ENCODE assay signal across 8 mouse cellular contexts in the genomic region with DNA sequence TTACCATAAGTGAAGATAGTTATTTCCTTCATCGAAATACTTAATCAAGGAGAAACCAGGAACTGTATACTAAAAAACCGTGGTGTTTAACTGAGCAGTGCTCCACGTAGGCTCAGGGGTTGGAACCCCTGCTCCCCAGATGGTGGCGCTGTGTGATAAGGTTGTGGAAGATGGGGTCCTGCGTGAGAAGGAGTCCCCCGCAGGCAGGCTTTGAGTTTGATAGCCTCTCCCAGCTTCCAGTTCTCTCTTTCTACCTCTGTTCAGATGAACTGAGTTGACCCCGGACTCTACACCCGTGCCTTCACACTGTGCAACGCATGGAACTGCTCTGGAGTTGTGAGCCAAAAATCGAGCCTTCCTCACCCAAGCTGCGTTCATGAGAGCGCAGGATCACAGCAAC.
DNase-seq lines count a peak whose midpoint lies in the region; ATAC-seq and TF ChIP-seq lines count a peak whose summit lies in the region.

No protein-coding gene starts in this region.

- H3K27ac ChIP-seq in midbrain, embryonic 10.5 days (replicated peaks) = no peak overlapping the region
- no peak overlapping the region for H3K27ac ChIP-seq in midbrain, embryonic 16.5 days (ENCODE audit: low read length)
- H3K27ac ChIP-seq in forebrain, embryonic 16.5 days (ENCODE audit: low read length) = no peak overlapping the region
- H3K27ac ChIP-seq in hindbrain, postnatal 0 days = no peak overlapping the region
- H3K27ac ChIP-seq in liver, postnatal 0 days (ENCODE audit: low read depth) = no peak overlapping the region

- no peak for ATAC-seq in midbrain, embryonic 16.5 days
- ATAC-seq in forebrain, embryonic 16.5 days = peak; percentile 47; the same call in 1 of the 2 replicates
- no peak for ATAC-seq in hindbrain, postnatal 0 days
- ATAC-seq in liver, postnatal 0 days = no peak; the same call in 1 of the 2 replicates

- no peak for TF ChIP-seq EP300 in liver, postnatal 0 days (IDR thresholded peaks at IDR 0.05; ENCODE audit: low read depth)

- WGBS in midbrain, embryonic 10.5 days = 66% methylated on average over 12 of the region's 12 CpGs
- 60% methylated on average over 12 of the region's 12 CpGs for WGBS in midbrain, embryonic 16.5 days
- WGBS in forebrain, embryonic 16.5 days = 61% methylated on average over 12 of the region's 12 CpGs
- 60% methylated on average over 12 of the region's 12 CpGs for WGBS in hindbrain, postnatal 0 days
- 56% methylated on average over 12 of the region's 12 CpGs for WGBS in liver, postnatal 0 days (ENCODE audit: insufficient replicate concordance)

- no peaks in the 10 kb centered on the region for H3K27me3 ChIP-seq in midbrain, embryonic 10.5 days (ENCODE audit: low read depth, poor library complexity, severe bottlenecking)
- H3K27me3 ChIP-seq in midbrain, embryonic 16.5 days (ENCODE audit: control insufficient read depth, insufficient read depth, low read depth, low read length) = no peaks in the 10 kb centered on the region
- H3K27me3 ChIP-seq in forebrain, embryonic 16.5 days (replicated peaks; ENCODE audit: control insufficient read depth, insufficient read depth, low read length) = no peaks in the 10 kb centered on the region
- H3K27me3 ChIP-seq in hindbrain, postnatal 0 days (ENCODE audit: insufficient read depth, low read length) = no peaks in the 10 kb centered on the region
- no peaks in the 10 kb centered on the region for H3K27me3 ChIP-seq in liver, postnatal 0 days (ENCODE audit: insufficient read depth, low read length)

- no peak overlapping the region for H3K9ac ChIP-seq in midbrain, embryonic 16.5 days (ENCODE audit: low read depth, low read length)
- H3K9ac ChIP-seq in forebrain, embryonic 16.5 days (replicated peaks; ENCODE audit: low read depth, low read length) = no peak overlapping the region
- H3K9ac ChIP-seq in hindbrain, postnatal 0 days (replicated peaks; ENCODE audit: low read length) = no peak overlapping the region
- no peak overlapping the region for H3K9ac ChIP-seq in liver, postnatal 0 days (replicated peaks)

- 0 out of 2 replicates have a peak, but pooled peaks cover 4% of the 10 kb centered on the region for H3K9me3 ChIP-seq in midbrain, embryonic 10.5 days (replicated peaks)
- no peaks in the 10 kb centered on the region for H3K9me3 ChIP-seq in midbrain, embryonic 16.5 days (replicated peaks; ENCODE audit: control insufficient read depth, low read length, poor library complexity, severe bottlenecking)
- H3K9me3 ChIP-seq in forebrain, embryonic 16.5 days (ENCODE audit: control insufficient read depth, low read length) = no peaks in the 10 kb centered on the region
- H3K9me3 ChIP-seq in hindbrain, postnatal 0 days (ENCODE audit: low read length) = no peaks in the 10 kb centered on the region
- no peaks in the 10 kb centered on the region for H3K9me3 ChIP-seq in liver, postnatal 0 days (ENCODE audit: low read length)

- no peak overlapping the region for H3K4me2 ChIP-seq in midbrain, embryonic 16.5 days (ENCODE audit: low read length)
- no peak overlapping the region for H3K4me2 ChIP-seq in forebrain, embryonic 16.5 days (ENCODE audit: low read length)
- H3K4me2 ChIP-seq in hindbrain, postnatal 0 days (ENCODE audit: low read depth, low read length) = no peak overlapping the region
- H3K4me2 ChIP-seq in liver, postnatal 0 days (ENCODE audit: low read depth, low read length) = no peak overlapping the region

- DNase-seq in midbrain, embryonic 10.5 days (ENCODE audit: low spot score) = peak; percentile 42
- DNase-seq in brain, adult 2 months (ENCODE audit: low read depth, low spot score) = peak; percentile 27
- DNase-seq in hindbrain, postnatal 0 days (ENCODE audit: low spot score) = peak; percentile 83
- DNase-seq in liver, postnatal 0 days = peak; percentile 20
- peak; percentile 43 for DNase-seq in retina, embryonic 14.5 days (ENCODE audit: low spot score)
- no peak for DNase-seq in natural killer cell, adult 2 months (ENCODE audit: low spot score in 2 of 2)

- no peaks in the 10 kb centered on the region for H3K4me1 ChIP-seq in midbrain, embryonic 10.5 days
- no peaks in the 10 kb centered on the region for H3K4me1 ChIP-seq in midbrain, embryonic 16.5 days (ENCODE audit: control insufficient read depth, insufficient read depth, low read length)
- H3K4me1 ChIP-seq in forebrain, embryonic 16.5 days (replicated peaks; ENCODE audit: control insufficient read depth, insufficient read depth, low read length) = no peaks in the 10 kb centered on the region
- H3K4me1 ChIP-seq in hindbrain, postnatal 0 days (ENCODE audit: insufficient read depth, low read length) = no peaks in the 10 kb centered on the region
- H3K4me1 ChIP-seq in liver, postnatal 0 days (ENCODE audit: insufficient read depth) = no peaks in the 10 kb centered on the region

- TF ChIP-seq CTCF in hindbrain, postnatal 0 days (IDR thresholded peaks at IDR 0.05; ENCODE audit: low read depth) = peak; percentile 82
- peak; percentile 60 for TF ChIP-seq CTCF in liver, postnatal 0 days (IDR thresholded peaks at IDR 0.05; ENCODE audit: low read depth)

- no peak overlapping the region for H3K4me3 ChIP-seq in midbrain, embryonic 10.5 days
- H3K4me3 ChIP-seq in midbrain, embryonic 16.5 days (ENCODE audit: low read depth, low read length) = no peak overlapping the region
- no peak overlapping the region for H3K4me3 ChIP-seq in forebrain, embryonic 16.5 days (replicated peaks; ENCODE audit: low read length)
- H3K4me3 ChIP-seq in hindbrain, postnatal 0 days (ENCODE audit: low read length) = no peak overlapping the region
- no peak overlapping the region for H3K4me3 ChIP-seq in liver, postnatal 0 days (ENCODE audit: low read depth, low read length)

- H3K36me3 ChIP-seq in midbrain, embryonic 10.5 days = no peaks in the 10 kb centered on the region
- no peaks in the 10 kb centered on the region for H3K36me3 ChIP-seq in midbrain, embryonic 16.5 days (ENCODE audit: control insufficient read depth, insufficient read depth, low read length)
- H3K36me3 ChIP-seq in forebrain, embryonic 16.5 days (ENCODE audit: control insufficient read depth, insufficient read depth) = no peaks in the 10 kb centered on the region
- H3K36me3 ChIP-seq in hindbrain, postnatal 0 days (ENCODE audit: insufficient read depth, low read length) = no peaks in the 10 kb centered on the region
- H3K36me3 ChIP-seq in liver, postnatal 0 days (replicated peaks; ENCODE audit: insufficient read depth, low read length) = no peaks in the 10 kb centered on the region

Comparison
In these comparisons a context has a peak if more than half of its experiments do, and no peak if none do; other contexts are left out.
1. DNase-seq: peak in midbrain, embryonic 10.5 days (single experiment), brain, adult 2 months (single experiment), hindbrain, postnatal 0 days (single experiment), liver, postnatal 0 days (single experiment) and retina, embryonic 14.5 days (single experiment); none in natural killer cell, adult 2 months (0 of 2).